Mouse (Mus musculus) heart, postnatal 0 days (tissue): ENCODE data around the gene Hoxc12.

ENCODE experiments used
- CTCF ChIP-seq: IDR thresholded peaks from 2 replicates; pipeline ENCODE4 v1.5.1; 2016; ENCODE audit warnings: antibody characterized with exemption, control low read depth, low read depth
- EP300 ChIP-seq: IDR thresholded peaks from 2 replicates; pipeline ENCODE4 v1.6.1; 2016; ENCODE audit warnings: antibody characterized with exemption, low read depth

DNA sequence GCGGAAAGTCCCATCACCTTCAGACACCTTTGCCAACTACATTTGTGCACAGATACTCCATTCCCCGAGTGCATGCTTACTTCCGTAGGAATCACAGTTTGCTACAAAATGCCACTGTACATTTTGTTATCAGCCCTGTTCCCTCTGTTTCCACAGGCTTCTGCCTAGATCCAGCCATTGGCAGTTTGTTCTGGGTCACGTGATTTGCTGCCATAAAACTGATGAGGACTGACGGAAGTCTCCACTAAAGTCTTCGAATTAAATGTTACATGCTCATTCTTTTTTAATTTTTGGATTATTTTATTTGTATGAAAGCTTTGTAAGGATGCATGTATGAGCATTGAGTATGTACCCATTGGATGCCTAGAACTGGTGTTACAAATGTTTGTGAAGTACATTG lies 41.4 kb upstream of the Hoxc12 start:
- no peak for TF ChIP-seq CTCF
- no peak for TF ChIP-seq EP300
